Mouse (Mus musculus) lung, adult 2 months (tissue): ENCODE data around the gene Ccdc152.

Experiments
- CTCF ChIP-seq: fragments of 200-500 bp; IDR thresholded peaks from 2 replicates; pipeline ENCODE4 v1.5.1; 2011; ENCODE audit warnings: mild to moderate bottlenecking, low read length, control low read depth; ENCODE audit not compliant: insufficient read depth
- POLR2A ChIP-seq: fragments of 200-500 bp; IDR thresholded peaks from 2 replicates; pipeline ENCODE4 v1.6.1; 2011; ENCODE audit warnings: low read depth, mild to moderate bottlenecking, control low read depth, low read length, borderline replicate concordance; ENCODE audit errors: extremely low read depth

- no peak for TF ChIP-seq POLR2A
- no peak for TF ChIP-seq CTCF
These were observed 5.7 kb downstream of the Ccdc152 start for GRCm38 (mm10) chr15:3297615-3298014.
